Mouse (Mus musculus) liver, embryonic 14.5 days (tissue): Measurements from ENCODE around the gene Nkx2-5.

Source experiments
- CTCF ChIP-seq: IDR thresholded peaks from 2 replicates; pipeline ENCODE4 v1.5.1; 2016; ENCODE audit warnings: antibody characterized with exemption, low read depth, control low read depth
- EP300 ChIP-seq: IDR thresholded peaks from 2 replicates; pipeline ENCODE4 v1.6.1; 2016; ENCODE audit warnings: antibody characterized with exemption, low read depth

DNA sequence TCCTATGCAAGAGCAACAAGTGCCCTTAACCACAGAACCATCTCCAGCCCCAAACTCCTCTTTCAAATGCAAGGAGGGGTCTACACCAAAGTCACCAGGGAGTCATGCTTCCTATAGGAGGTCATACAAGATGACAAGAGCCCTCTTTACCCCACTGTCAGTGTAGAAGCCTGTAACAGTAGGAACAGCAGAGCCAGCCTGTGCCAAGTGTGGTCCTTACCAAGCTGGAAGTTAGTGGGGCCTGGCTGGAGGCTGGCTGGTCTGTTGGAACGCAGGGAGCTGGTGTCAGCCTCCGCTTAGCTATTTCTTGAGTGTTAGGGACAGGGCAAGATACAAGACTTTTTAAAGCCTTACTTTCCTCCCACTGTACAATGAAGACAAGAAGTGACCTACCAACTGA, 11.0 kb downstream of the Nkx2-5 start:
- TF ChIP-seq CTCF = no peak
- no peak for TF ChIP-seq EP300
